Mouse (Mus musculus) cerebellum, adult 8-10 months (tissue): ENCODE data around the gene Itpr1.

ENCODE experiments used
- DNase-seq: peaks from one replicate; pipeline ENCODE4 v3.0.0; 2022

Gene Itpr1

DNA sequence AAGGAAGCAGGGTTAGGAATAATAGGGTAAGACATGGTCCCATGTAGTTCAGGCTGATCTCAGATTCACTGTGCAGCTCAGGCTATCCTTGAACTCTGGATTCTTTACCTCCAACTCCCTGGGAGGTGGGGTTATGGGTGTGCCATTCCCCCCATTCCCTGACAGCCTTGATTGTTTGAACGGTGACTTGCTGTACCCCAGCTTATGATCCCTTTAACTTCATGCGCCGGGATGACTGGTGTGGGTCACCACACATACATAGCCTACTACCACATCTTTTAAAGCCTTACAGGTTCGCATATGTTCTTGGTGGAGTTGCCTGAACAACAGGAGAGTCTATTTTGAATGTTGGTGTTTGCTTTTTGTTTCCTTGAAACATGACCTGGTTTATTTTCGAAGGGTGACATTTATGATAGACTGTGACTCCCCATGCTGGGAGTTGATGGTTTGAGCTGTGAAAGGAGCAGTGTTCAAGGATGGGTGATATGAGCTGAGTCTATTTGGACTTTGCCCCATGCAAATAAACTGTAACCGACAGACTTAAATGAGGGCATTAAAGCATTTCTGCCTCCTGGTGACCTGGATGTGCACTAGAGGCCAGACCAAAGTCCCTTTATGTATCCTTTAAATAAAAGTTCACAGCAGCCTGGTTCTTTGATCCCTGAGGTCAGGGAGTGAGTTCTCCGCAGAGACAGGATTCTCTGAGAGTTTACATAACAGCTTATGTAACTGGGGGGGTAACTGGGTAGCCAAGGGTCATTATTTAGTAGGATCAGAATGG, 273.5 kb downstream of the Itpr1 start:
- no peak for DNase-seq

DNA sequence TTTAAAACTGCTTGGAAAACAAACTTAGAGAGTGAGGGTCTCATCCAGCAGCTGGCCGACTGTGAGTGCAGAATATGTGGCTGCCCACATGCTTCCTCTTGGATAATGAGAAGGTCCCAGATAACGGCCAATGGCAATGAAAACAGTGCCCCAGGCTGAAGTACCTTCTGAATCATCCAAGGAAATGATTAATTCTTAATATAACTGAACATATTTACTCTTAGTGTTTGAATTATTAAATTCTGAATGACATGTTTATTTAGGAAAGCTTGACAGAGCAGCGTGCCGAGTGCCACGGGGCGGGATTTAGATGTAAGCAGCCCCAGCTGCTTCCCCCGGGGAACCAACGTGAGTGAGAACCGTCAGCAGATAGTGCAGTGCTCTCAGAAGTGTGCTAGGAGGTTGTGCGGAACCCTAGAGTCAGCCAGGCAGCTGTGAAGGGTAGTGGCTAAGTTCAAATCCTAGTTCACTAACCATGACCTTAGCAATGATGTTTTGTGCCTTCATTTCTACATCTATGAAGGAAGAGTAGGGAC, 274.5 kb downstream of the Itpr1 start:
- no peak for DNase-seq

DNA sequence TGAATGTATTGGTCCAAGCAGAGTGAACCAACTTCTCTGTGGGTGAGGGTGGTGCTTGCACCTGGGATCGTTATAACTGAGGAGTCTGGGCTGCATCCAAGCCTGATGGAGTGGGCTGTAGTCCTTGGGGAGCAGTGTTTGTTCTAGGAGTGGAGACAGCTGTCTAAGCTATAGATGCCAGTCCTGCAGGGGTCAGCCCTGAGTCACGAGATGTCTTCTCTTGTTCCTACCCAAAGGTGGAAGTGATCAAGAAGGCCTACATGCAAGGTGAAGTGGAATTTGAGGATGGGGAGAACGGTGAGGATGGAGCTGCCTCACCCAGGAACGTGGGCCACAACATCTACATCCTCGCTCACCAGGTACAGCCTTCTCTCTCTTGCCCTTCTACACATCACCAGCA, 275.4 kb downstream of the Itpr1 start:
- no peak for DNase-seq

DNA sequence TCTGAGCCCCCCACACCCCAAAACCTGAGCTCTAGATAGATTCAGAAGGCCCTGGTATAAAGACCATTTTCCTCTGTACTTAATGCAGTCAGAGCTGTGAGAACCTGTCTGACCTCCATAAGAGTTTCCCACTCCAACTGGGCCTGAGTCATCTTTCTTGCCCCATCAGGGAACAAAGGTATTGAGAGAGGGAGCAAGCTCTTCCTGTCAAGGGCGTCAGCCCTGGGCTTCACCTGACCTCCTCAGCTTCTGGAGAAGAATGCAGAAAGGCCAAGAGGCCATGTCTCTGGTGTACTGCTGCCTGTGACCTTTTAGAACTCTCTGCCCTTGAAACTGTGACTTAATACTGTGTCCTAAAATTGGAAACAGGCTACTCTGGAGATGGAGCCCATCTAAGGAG, 279.1 kb downstream of the Itpr1 start:
- DNase-seq = no peak

DNA sequence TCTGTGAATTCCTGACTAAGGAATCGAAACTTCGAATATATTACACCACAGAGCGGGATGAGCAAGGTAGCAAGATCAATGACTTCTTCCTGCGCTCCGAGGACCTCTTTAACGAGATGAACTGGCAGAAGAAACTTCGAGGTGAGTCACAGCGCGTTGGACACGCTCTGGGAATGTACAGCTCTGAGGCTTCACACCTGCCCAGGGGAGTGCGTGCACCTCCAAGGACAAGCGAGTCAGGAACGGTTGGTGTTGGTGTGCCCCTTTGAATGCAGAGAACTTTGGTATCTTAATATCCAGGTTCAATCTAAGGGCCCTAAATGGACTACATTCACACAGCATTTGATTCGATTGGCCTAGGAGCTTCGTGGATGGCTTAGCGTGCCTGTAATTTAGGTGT, 280.9 kb downstream of the Itpr1 start:
- DNase-seq = no peak

DNA sequence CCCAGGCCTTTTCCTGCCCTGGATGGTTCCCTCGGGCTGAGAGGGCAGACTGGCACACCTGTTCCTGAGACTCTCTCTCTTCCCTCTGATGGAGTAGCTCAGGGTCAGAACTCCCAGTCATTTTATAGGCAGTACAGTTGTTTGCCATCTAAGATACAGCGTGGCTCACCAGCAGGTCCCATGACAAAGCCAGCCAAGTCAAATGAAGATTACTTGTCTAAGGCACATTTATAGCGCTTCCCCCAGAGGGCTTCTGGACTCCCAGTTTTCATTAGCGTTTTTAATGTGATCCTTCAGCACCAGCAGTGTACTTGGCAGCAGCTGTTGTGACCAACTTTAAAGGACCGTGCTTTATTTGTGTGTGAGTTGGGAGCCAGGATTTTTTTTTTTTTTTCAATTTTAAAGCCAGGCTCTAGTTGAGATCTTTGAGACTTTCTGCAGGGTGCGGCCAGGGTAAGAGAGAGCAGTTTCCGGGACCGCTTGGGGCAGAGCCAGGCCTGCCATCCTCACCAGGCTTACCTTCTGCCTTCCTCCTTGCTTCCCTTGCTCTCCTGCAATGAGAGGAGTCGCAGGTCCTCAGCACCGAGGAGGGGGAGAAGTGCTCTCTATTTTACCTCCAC, 281.4 kb downstream of the Itpr1 start:
- DNase-seq = no peak

DNA sequence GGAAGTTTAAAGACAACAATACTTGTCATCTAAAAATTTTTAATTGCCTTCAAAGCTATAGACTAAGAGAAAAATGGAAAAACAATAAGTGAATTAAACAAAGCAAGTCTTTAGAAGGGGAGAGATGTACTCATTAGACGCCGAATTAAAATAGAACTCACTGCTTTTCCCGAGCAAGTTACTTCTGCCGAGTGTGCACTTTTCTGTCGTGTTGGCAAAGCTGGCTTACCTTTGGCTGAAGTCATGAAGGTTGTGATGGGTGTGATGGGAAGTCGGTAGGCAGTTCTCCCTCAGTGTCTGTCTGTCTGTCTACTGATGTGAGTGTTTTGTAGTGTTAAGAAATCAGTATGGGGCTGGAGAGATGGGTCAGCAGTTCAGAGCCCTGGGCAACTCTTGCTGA, 282.1 kb downstream of the Itpr1 start:
- no peak for DNase-seq

DNA sequence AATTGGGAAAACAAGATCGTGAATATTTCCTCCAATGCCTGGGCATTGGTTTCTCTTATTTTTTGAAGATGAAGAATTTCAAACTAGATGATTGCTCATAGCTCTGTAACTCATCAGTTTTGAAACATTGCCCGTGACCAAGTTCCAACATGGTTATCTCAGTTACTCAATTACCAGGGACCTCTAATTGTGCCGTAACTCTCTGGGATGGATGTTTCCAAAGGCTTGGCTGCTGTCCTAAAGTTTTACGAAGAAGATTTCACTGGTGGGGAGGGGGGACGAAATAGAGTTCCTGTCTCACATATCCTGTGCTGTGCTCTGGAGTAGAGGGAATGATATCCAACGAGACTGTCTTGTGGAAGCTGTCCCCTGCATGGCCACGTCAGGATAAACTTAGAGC, 285.2 kb downstream of the Itpr1 start:
- no peak for DNase-seq

DNA sequence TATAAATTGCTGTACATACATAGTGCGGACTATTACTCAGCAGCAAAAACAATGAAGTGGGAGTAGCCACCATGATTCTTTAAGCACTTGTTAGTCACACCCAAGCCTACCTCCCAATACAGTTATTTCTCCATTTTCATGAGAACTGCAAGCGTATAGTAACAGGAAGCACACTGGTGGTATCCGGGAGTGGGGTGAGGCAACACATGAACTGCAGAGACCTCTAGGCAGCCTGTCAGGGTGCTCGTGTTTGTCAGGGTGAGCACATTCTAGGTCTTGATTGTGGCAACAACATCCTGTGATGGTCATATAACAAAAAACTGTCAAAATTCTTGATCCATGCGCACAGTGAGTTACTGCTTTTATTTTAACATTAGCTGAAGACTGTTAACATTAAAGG, 290.8 kb downstream of the Itpr1 start:
- no peak for DNase-seq

DNA sequence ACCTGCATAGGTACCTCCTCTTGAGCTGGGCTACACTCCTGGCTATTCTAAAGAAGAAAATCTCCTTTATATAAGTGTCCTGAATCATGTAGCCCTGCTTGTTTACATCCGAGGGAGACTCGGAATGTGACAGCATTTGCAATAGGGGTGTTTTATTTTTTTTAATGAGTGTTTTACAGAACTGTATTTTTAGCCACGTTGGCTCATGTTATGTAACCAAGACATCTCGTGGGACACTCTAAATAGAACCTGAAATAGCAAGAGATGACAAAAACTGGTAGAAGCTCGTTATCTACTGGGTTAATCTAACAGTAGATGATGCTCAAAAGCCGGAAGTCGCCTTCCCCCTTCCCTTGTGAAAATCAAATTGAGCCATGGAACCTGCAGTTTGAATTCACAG, 291.8 kb downstream of the Itpr1 start:
- DNase-seq = no peak

DNA sequence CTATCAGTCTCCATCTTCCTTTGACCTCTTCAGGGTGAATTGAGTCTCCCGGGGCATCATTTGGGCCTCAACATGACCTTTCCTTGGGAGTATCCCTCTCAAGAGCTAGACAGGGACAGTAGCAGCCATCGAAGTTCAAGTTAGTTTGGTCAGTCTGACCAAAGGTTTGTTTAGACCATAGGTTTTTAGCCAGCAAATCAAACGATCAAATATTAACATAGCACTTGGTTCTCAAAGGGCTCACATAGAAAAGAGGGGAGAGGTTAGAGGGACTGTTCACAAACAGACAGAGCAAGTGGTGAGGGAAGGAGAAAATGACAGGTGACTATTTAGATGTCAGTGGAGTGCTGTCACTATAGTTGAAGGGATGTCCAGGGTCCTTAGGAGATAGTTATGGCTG, 293.3 kb downstream of the Itpr1 start:
- no peak for DNase-seq

DNA sequence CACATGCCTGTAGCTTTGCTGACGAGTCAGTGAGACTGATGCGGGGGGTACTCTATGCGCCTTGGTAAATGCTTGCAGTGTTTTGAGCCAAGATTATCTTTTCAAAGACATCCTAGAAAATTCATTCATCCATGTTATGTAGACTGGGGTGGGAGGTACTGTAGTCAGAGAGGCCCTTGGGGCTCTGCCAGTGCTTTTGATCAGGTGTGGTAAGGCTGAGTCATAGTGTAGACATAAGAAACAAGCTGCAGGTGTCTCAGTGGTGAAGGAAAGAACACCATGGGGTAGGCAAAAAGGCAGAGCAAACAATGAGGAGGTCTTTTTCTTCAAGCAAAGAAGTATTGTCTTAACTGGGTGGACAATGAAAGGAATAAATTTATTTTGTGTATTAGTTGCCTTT, 294.4 kb downstream of the Itpr1 start:
- no peak for DNase-seq

DNA sequence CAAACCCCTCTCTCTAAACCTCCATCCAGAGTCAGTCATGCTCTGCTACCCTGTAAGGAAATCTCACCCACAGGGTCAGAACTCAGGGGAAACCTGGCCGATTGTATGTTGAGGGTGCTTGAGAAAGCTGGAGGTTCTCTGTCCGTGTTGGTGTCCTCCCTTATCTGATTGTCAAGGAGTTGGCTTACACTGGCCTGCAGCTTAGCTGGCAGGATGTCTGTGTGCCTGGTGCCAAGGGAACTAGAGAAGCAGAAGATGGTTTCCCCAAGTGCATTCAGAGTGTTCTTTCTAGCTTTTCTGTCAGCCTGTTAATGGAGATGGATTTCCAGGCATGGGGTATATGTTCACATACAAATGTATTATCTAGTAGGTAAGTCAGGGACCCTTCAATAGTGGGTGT, 296.4 kb downstream of the Itpr1 start:
- DNase-seq = no peak

DNA sequence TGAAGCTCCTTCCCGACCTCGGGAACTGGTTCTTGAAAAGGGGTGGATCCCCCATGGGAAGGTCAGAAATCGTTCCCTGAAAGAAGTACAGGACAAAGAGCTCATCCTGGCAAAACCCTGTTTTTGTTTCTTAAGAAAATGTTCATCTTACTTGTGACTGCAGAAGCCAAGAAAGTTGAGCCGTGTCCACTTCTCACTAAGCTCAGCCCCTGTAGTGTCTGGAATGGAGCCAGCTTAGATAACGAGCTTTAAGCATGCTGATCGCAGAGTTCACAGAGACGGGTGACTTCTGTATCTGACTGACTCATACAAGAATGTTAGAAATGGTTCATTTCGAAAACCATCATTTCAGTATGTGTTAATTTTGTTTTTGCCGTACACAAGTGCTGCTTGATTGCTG, 297.2 kb downstream of the Itpr1 start:
- no peak for DNase-seq

DNA sequence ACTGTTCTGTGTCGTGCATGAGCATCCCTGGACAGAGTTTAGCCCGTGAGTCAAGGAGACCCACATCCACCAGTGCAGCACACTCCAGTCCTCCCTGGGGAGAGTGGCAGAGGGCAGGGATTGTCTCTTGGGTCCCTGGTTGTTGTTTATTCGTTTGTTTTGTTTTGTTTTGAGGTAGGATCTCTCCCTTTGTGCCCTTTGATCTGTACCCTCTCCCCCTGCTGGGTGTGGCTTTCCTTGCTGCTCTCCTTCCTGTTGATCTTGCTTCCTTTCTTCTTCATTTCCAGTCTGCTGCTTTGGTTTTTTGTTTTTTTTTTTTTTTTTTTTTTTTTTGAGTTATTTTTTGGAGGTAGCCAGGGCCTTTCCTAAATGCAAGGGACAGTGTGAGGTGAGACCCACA, 299.2 kb downstream of the Itpr1 start:
- DNase-seq = no peak

DNA sequence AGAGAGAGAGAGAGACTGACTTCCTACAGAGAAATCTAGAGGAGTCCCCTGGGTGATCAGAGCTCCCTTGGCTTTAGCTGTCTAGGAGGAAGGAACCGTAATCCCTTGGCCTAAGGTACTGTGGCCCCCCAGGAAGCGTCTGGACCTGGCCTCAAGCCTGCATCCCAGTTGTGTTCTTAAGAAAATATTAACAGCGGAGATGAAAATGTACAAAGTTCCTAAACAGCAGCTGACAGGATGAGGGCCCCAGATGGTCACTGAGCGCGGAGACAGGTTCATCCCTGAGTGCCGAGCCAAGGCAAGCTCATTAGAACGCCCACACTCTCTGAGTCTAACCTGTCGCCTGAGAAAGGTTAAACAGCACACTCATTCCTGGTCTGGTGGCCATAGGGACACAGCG, 300.1 kb downstream of the Itpr1 start:
- DNase-seq = no peak

DNA sequence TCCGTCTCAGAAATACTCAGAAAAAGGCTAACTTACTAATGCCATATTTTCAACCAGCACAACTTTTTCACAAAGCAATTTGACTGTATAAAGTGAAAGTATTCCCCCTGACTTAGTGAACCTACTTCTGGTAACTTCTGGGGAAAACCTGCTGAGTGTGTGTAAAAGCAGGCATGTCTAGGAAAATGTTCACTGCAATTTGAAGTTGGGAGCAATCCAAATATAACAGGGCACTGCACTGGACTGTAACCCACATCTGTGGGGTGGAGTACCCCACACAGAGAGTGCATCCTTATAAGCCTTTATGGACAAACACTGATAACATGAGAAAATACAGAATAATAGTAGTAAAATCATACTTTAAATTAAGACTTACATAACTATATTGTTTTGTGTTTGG, 303.4 kb downstream of the Itpr1 start:
- DNase-seq = no peak

DNA sequence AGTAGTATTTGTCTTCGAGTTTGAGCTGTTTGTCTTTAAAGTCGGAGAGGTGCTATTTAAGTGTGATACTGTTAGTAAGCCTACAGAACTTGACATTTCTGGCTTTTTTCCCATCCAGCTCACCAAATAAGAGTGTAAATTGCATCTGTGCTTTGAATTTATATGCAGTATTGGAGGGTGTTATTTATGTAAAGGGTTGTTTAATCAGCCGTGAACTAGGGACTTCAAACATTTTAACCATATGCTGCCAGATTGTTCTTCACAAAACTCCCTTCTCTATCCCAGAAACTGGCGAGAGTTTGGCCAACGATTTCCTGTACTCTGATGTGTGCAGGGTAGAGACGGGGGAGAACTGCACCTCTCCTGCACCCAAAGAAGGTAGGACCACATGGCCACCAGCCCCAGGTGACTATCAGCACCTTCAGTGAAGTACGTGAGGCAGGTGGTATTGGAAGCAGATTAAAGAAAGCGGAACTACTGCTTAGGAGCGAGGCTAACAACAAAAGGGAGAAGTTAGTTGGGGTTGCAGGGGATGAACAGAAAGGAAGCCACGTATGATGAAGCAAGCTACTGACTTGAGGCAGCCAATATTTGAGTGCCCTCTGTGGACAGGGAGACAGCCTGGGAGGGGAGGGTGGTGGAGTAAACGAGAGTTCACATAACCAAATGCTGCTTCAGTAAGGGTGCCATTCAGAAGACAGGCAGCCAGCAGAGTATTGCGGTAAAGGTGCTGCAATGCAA, 304.5 kb downstream of the Itpr1 start:
- no peak for DNase-seq

DNA sequence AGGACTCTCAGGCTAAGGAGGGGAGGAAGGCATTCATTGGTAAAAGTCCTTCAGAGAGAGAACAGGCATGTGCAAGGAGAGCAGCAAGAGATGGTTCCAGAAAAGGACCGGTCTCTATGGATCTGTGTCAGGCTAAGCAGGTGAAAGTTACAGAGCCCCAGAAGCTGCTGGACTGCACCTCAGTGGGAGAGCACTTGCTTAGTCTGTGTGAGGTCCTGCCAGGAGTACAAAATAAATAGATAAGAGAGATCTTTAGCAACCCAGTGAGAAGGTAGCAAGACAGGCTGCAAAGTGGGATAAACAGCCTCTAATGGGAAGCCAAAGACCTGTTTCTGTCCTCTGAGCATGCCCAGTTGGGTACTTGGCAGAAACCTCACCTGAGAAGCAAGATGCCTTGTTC, 305.1 kb downstream of the Itpr1 start:
- no peak for DNase-seq

DNA sequence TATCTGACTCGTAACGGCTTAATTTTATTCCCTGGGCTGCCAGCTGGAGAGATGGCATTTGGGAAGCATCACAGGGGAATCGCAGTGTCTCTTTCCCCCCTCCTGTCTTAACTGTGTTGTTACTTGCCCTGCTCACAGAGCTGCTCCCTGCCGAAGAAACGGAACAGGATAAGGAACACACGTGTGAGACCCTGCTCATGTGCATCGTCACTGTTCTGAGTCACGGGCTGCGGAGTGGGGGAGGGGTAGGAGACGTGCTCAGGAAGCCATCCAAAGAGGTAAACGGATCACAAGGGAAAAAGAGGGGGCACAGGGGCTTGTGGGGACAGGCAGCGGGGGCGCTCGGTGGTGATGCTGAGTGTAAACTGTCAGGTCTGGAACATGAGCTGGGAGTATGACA, 305.7 kb downstream of the Itpr1 start:
- no peak for DNase-seq

DNA sequence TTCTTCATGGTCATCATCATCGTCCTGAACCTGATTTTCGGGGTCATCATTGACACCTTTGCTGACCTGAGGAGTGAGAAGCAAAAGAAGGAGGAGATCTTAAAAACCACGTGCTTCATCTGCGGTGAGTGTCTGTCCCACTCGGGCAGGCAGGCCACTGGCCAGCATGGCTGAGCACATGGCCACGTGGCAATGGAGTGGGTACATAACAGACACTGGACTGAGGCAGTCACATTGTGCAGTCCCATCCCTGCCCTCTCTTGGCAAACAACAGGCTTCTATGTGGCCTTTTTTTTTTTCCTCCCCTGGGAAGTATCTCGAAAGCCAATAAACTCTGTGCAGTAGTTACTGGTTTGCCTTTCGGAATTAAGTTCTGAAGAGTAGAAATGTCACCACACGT, 306.4 kb downstream of the Itpr1 start:
- DNase-seq = no peak

DNA sequence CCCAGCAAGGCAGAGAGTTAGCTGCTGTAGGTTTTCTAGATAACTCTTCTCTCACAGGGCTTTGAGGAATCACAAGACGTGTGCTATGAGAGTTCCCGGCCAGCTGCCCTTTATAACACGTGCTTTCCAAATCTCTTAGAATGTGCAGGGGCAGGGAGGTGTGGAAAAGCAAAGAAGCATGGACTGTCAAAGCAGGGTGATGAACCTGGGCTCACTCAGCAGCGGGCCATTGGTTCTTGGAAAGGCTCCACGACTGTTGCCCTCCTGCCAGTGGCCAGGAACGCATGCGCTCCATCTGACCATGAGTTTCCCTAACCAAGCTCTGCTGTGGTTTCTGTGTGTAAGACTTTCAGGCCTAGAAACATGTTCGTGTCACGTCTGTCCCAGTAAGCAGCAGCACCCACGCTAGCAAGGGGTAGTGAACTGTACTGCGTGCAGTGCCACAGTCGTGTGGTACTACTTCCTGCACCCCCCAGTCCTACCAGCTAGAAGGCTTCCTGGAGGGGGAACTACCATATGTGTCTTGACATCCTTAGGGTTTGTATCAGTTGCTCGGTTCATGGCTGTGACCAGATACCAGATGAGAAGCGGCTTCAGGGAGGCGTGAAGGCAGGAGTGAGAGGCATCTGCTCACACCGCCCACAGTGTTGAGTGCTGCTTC, 311.2 kb downstream of the Itpr1 start:
- DNase-seq = no peak

DNA sequence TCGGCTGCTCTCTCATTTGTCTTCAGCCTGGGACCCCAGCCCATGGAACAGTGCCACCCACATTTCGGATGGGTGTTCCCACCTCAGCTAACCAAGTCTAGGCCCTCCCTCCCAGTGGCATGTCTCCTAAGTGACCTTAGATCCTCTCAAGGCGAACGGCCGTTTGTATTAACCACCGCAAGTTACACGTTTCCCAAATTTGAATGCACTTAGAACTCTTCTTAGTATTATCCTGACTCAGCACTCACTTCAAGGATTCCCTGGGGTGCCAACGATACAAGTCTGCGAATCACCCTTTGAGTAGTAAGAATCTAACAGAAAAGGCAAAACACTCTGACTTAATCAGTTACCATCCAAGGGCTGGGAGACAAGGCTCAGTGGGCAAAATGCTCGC, 311.7 kb downstream of the Itpr1 start:
- DNase-seq = no peak

DNA sequence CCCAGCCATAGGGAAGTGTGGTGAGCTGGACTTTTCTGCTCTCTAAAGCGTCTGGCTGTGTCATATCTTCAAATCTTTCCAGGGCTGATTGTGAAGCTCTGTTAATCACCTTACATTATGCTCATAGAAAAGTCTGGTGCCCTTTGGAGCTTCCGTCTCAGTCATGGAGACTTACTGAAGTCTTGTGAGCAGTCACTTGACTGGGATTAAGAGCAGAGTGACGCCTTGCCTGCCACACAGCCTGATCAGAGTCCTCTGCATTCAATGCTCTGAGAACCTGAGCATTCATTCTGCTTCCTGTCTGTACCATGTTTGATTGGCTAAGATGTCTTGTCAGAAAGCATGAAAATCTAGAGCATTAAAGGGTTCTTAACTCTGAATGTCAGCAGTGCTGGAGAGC, 314.7 kb downstream of the Itpr1 start:
- no peak for DNase-seq
